Mouse (Mus musculus): ENCODE measurements around the gene Marco. TPM values are rescaled to one million over a fixed set of nuclear protein-coding genes. Genes with fewer than 3 reads are reported as not detected.

Gene Marco
- polyA plus RNA-seq, 1 experiment from 2014 or later: 0.09 TPM

DNA sequence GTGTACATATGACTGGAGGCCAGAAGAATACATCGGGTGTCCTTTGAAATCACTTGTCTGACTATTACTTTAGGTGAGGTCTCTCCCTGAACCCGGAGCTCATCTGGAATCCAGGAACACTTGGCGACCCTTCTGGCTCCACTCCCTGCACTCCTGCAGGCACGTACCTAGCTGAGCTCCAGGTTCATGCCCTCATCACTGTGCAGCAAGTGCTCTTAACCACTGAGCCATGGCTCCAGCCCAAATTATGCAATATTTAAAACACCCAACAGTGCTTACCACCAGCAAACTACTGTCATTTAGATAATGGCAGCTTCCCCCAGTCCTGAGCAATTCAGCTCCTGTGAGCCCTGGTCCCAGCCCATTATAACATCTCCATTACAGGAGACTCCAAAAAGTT lies 4.2 kb upstream of the Marco start:
- H3K9me3 ChIP-seq (replicated peaks; ENCODE audit: control insufficient read depth, low read length): no peaks in the 10 kb centered on the region
- WGBS: 84% methylated on average over 4 of the region's 4 CpGs
- no peak overlapping the region for H3K9ac ChIP-seq (ENCODE audit: low read length)
- no peaks in the 10 kb centered on the region for H3K27me3 ChIP-seq (ENCODE audit: control insufficient read depth, insufficient read depth, low read length)
- H3K4me1 ChIP-seq (ENCODE audit: control insufficient read depth, insufficient read depth, low read length): no peaks in the 10 kb centered on the region
- no peak overlapping the region for H3K4me2 ChIP-seq (ENCODE audit: low read depth, low read length)
- no peak overlapping the region for H3K4me3 ChIP-seq (ENCODE audit: low read length)
- ATAC-seq (replicated peaks; ENCODE audit: extremely low read depth, insufficient read depth, low FRiP score): no peak
- no peak overlapping the region for H3K27ac ChIP-seq (ENCODE audit: low read length)
- H3K36me3 ChIP-seq (ENCODE audit: control insufficient read depth, insufficient read depth): no peaks in the 10 kb centered on the region

DNA sequence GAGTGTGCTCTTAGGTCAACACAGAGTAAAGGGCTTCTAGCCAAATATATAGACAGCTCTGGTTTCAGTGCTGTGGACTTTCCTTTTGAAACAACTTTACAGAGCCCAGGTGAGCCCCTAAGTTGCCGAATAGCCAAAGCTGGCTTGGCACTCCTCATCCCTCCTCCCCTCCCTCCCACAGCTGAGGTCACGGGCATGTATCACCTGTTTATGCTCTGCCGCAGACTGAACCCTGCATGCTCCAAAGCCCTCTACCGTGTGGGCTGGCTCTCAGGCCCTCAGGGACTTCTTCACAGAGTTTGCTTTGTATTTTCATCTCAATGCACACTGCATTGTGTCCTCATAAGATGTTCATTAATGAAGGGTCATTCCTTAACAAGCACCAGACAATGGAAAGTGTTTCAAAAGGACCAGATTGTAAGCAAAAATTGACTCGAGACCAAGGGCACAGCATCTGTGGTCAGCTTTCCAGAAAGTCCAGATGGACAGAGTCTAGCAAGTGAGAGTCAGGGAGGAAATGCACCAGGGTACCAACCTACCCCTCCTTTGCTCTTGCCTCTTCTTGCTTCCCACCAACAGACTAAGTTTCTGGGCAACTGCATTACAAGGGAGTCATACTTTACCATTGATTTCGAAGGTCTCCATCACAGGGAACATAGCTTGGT lies 646 bp downstream of the Marco start:
- H3K4me3 ChIP-seq (ENCODE audit: low read length): no peak overlapping the region
- 62% methylated on average over 6 of the region's 6 CpGs for WGBS
- no peaks in the 10 kb centered on the region for H3K27me3 ChIP-seq (ENCODE audit: control insufficient read depth, insufficient read depth, low read length)
- ATAC-seq (replicated peaks; ENCODE audit: extremely low read depth, insufficient read depth, low FRiP score): no peak
- H3K27ac ChIP-seq (ENCODE audit: low read length): no peak overlapping the region
- H3K4me2 ChIP-seq (ENCODE audit: low read depth, low read length): no peak overlapping the region
- H3K9me3 ChIP-seq (replicated peaks; ENCODE audit: control insufficient read depth, low read length): no peaks in the 10 kb centered on the region
- H3K4me1 ChIP-seq (ENCODE audit: control insufficient read depth, insufficient read depth, low read length): no peaks in the 10 kb centered on the region
- no peak overlapping the region for H3K9ac ChIP-seq (ENCODE audit: low read length)
- H3K36me3 ChIP-seq (ENCODE audit: control insufficient read depth, insufficient read depth): no peaks in the 10 kb centered on the region

DNA sequence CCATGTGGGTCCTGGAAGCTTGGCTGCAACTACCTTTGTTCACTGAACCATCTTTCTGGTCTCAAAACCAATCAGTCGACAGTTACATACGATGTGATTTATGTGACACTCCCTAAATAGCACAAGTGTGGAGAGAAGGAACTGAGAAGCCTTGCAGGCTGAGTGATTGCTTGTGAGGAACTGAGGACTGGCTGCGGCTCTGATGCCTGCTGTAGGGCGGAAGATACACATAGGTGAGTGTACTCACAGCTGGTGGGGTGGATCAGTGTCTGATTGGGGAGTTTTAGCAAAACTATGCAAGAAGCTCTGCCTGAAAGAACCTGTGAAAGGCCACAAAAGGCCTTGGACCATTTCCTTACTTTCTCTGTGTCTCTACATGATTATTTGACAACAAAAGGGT lies 3.3 kb downstream of the Marco start:
- Histone ChIP-seq H3K9ac (ENCODE audit: low read length) (no peak overlapping the region), H3K4me1 (ENCODE audit: control insufficient read depth, insufficient read depth, low read length) (no peaks in the 10 kb centered on the region), H3K4me3 (ENCODE audit: low read length) (no peak overlapping the region), H3K9me3 (replicated peaks; ENCODE audit: control insufficient read depth, low read length) (no peaks in the 10 kb centered on the region), H3K36me3 (ENCODE audit: control insufficient read depth, insufficient read depth) (no peaks in the 10 kb centered on the region), H3K27ac (ENCODE audit: low read length) (no peak overlapping the region), H3K27me3 (ENCODE audit: control insufficient read depth, insufficient read depth, low read length) (no peaks in the 10 kb centered on the region), H3K4me2 (ENCODE audit: low read depth, low read length) (no peak overlapping the region)
- ATAC-seq (replicated peaks; ENCODE audit: extremely low read depth, insufficient read depth, low FRiP score): no peak
- WGBS: 39% methylated on average over 4 of the region's 4 CpGs

DNA sequence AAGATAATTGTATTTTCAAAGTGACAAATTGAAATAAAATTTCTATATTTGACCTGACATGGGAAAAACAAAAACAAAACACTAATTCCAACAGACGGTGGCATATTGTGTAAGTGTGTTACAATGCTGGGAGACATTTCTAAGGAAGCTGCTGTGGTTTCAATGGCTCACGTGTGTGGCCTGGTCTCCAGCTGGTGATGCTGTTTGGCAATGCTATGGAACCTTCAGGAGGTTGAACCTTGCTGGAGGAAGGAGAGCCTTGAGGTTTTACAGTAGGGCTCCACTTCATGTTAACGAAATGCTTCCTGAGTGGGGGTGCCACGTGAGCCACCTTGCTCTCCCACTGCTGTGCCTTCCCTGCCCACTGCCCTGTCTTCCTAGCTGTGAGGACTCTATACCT lies 6.8 kb downstream of the Marco start:
- H3K9me3 ChIP-seq (replicated peaks; ENCODE audit: control insufficient read depth, low read length): no peaks in the 10 kb centered on the region
- WGBS: 64% methylated on average over 4 of the region's 4 CpGs
- ATAC-seq (replicated peaks; ENCODE audit: extremely low read depth, insufficient read depth, low FRiP score): no peak
- no peak overlapping the region for H3K4me2 ChIP-seq (ENCODE audit: low read depth, low read length)
- H3K9ac ChIP-seq (ENCODE audit: low read length): no peak overlapping the region
- no peak overlapping the region for H3K4me3 ChIP-seq (ENCODE audit: low read length)
- no peaks in the 10 kb centered on the region for H3K36me3 ChIP-seq (ENCODE audit: control insufficient read depth, insufficient read depth)
- no peaks in the 10 kb centered on the region for H3K27me3 ChIP-seq (ENCODE audit: control insufficient read depth, insufficient read depth, low read length)
- no peak overlapping the region for H3K27ac ChIP-seq (ENCODE audit: low read length)
- no peaks in the 10 kb centered on the region for H3K4me1 ChIP-seq (ENCODE audit: control insufficient read depth, insufficient read depth, low read length)

DNA sequence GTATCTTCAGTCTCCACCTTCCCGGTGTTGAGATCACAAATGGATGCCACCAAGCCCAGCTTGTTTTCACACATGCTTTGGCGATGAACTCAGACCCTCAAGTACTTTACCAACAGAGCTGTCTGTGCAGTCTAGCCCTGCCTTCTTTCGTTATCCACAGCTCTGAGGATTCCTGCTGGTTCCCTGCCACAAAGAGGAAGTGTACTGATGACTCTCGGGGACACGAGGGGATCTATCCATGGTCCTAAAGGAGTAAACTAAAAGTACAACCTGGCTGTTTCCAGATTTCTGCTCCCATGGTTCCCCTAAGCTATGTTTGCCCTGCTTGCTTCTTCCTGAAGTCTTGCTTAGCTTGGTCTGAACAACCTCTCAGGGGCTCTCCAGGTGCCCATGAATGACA lies 23.9 kb downstream of the Marco start:
- H3K27me3 ChIP-seq (ENCODE audit: control insufficient read depth, insufficient read depth, low read length): no peaks in the 10 kb centered on the region
- no peaks in the 10 kb centered on the region for H3K9me3 ChIP-seq (replicated peaks; ENCODE audit: control insufficient read depth, low read length)
- H3K9ac ChIP-seq (ENCODE audit: low read length): no peak overlapping the region
- no peak overlapping the region for H3K4me2 ChIP-seq (ENCODE audit: low read depth, low read length)
- no peaks in the 10 kb centered on the region for H3K4me1 ChIP-seq (ENCODE audit: control insufficient read depth, insufficient read depth, low read length)
- H3K27ac ChIP-seq (ENCODE audit: low read length): no peak overlapping the region
- H3K4me3 ChIP-seq (ENCODE audit: low read length): no peak overlapping the region
- no peaks in the 10 kb centered on the region for H3K36me3 ChIP-seq (ENCODE audit: control insufficient read depth, insufficient read depth)
- no peak for ATAC-seq (replicated peaks; ENCODE audit: extremely low read depth, insufficient read depth, low FRiP score)
- 11% methylated on average over 5 of the region's 5 CpGs for WGBS

DNA sequence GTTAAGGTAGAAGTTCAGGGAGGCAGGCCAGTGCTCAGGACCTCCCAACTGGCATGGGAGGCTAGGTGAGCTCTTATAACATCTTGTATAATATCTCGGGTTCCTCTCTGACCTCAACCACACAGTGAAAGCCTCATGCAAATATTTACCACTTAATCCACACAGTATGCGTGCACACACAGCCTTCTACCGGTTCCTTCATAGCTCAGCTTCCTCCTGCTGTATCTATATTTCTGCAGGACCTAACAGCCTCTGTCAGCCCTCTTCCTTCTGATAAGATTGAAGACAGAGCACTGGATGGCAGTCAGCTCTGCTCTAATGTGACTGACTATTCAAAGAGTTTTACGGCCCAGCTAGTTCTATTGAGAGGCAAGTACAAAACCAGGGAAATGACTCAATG lies 30.0 kb downstream of the Marco start:
- Histone ChIP-seq H3K9me3 (replicated peaks; ENCODE audit: control insufficient read depth, low read length) (no peaks in the 10 kb centered on the region), H3K4me1 (ENCODE audit: control insufficient read depth, insufficient read depth, low read length) (no peaks in the 10 kb centered on the region), H3K36me3 (ENCODE audit: control insufficient read depth, insufficient read depth) (no peaks in the 10 kb centered on the region), H3K9ac (ENCODE audit: low read length) (no peak overlapping the region), H3K27ac (ENCODE audit: low read length) (no peak overlapping the region), H3K4me3 (ENCODE audit: low read length) (no peak overlapping the region), H3K4me2 (ENCODE audit: low read depth, low read length) (no peak overlapping the region), H3K27me3 (ENCODE audit: control insufficient read depth, insufficient read depth, low read length) (no peaks in the 10 kb centered on the region)
- ATAC-seq (replicated peaks; ENCODE audit: extremely low read depth, insufficient read depth, low FRiP score): no peak
- WGBS: 39% methylated on average over 4 of the region's 4 CpGs

DNA sequence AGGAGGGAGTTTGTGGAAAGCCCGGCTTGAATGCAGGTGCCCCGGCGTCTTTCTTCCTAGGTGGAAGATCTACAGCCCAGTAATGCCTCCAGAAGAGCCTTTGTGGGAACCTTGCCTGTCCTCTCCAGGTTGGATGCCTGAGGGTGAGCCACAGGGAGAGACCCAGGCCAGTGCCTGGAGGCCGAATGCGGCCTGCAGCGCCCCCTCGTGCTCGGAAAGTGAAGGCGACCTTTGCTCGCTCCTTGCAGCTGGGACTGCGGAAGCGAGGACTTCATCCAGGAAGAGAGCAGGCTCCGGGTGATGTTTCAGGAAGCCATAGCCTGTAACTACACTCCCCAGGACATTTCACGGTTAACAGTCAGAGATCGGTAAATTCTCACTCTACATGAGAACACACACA lies 35.9 kb downstream of the Marco start:
- Histone ChIP-seq H3K9me3 (replicated peaks; ENCODE audit: control insufficient read depth, low read length) (no peaks in the 10 kb centered on the region), H3K4me1 (ENCODE audit: control insufficient read depth, insufficient read depth, low read length) (no peaks in the 10 kb centered on the region), H3K27me3 (ENCODE audit: control insufficient read depth, insufficient read depth, low read length) (no peaks in the 10 kb centered on the region), H3K4me3 (ENCODE audit: low read length) (no peak overlapping the region), H3K27ac (ENCODE audit: low read length) (no peak overlapping the region), H3K36me3 (ENCODE audit: control insufficient read depth, insufficient read depth) (no peaks in the 10 kb centered on the region), H3K9ac (ENCODE audit: low read length) (no peak overlapping the region), H3K4me2 (ENCODE audit: low read depth, low read length) (no peak overlapping the region)
- 14% methylated on average over 15 of the region's 15 CpGs for WGBS
- no peak for ATAC-seq (replicated peaks; ENCODE audit: extremely low read depth, insufficient read depth, low FRiP score)

DNA sequence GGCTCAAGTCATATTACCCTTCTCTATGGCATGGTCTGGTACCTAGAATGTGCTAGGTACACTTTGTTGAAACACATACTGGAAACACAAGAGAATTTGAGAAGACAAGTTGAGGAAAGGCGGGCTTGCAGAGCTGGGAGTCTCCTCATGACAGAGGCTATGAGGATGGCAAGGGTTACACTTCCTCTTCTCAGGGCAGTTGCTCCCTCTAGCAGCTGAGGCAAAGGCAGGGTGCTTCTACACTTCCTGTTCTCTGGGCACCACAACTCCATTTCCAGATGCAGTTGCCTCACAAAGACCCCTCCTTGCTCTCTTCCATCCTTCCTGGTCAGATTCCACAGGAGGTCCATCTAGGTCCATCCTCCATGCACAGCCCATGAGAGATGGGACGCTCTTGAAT lies 37.5 kb downstream of the Marco start:
- H3K4me1 ChIP-seq (ENCODE audit: control insufficient read depth, insufficient read depth, low read length): no peaks in the 10 kb centered on the region
- H3K4me3 ChIP-seq (ENCODE audit: low read length): no peak overlapping the region
- no peak overlapping the region for H3K4me2 ChIP-seq (ENCODE audit: low read depth, low read length)
- H3K36me3 ChIP-seq (ENCODE audit: control insufficient read depth, insufficient read depth): no peaks in the 10 kb centered on the region
- no peaks in the 10 kb centered on the region for H3K9me3 ChIP-seq (replicated peaks; ENCODE audit: control insufficient read depth, low read length)
- H3K27me3 ChIP-seq (ENCODE audit: control insufficient read depth, insufficient read depth, low read length): no peaks in the 10 kb centered on the region
- no peak overlapping the region for H3K27ac ChIP-seq (ENCODE audit: low read length)
- H3K9ac ChIP-seq (ENCODE audit: low read length): no peak overlapping the region
- no peak for ATAC-seq (replicated peaks; ENCODE audit: extremely low read depth, insufficient read depth, low FRiP score)
- WGBS: 76% methylated on average over 2 of the region's 2 CpGs

DNA sequence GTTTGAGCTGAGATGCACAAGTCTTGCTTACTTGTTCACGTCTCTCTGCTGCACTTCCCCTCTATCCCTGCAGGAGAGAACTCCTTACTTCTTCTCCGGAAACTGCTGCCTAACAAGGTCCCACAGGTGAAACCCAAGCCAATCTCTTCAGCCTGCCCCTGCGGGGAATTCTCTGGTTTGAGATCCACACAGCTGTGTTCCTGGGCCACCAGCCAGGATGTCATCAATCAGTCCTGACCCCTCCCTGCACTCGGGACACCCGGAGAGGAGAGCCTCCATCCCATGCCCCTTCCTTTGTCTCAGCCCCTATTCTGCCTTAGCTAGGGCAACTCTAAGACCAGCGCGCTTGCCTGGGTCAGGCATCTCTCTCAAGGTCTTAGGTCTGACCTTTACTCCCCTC lies 38.1 kb downstream of the Marco start:
- Histone ChIP-seq H3K4me3 (ENCODE audit: low read length) (no peak overlapping the region), H3K4me1 (ENCODE audit: control insufficient read depth, insufficient read depth, low read length) (no peaks in the 10 kb centered on the region), H3K9ac (ENCODE audit: low read length) (no peak overlapping the region), H3K9me3 (replicated peaks; ENCODE audit: control insufficient read depth, low read length) (no peaks in the 10 kb centered on the region), H3K27me3 (ENCODE audit: control insufficient read depth, insufficient read depth, low read length) (no peaks in the 10 kb centered on the region), H3K36me3 (ENCODE audit: control insufficient read depth, insufficient read depth) (no peaks in the 10 kb centered on the region), H3K4me2 (ENCODE audit: low read depth, low read length) (no peak overlapping the region), H3K27ac (ENCODE audit: low read length) (no peak overlapping the region)
- WGBS: 29% methylated on average over 7 of the region's 7 CpGs
- ATAC-seq (replicated peaks; ENCODE audit: extremely low read depth, insufficient read depth, low FRiP score): no peak
